18 mouse cellular contexts compared by ENCODE assay signal in the genomic region with DNA sequence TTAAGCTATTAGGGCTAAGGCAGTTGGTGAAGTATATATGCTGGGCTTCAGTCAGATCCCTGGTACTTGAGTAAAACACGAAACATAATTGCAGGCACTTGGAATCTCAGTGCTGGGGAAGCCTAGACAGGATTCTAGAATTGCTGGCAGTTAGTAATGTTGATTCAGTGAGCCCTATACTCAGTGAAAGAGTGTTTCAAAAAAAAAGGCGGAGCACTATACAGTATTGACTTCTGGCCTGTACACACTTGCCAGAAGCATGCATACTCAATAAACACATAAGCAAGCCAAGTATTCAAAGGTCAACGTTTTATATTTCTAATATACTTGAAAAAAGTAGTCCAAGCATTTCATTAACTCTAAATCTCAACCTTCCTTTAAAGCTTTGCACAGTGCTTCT.
"Had no signal": no experiment of that assay in that cellular context is flagged by ENCODE, and none has a peak within 500 bp of the region (broad histone marks: within the 10 kb centered on the region; RNA-seq: fewer than 3 reads in every experiment).

No protein-coding gene starts in this region.

- H3K27me3 ChIP-seq: limb, embryonic 15.5 days; liver, embryonic 13.5 days; liver, embryonic 15.5 days; midbrain, embryonic 12.5 days; neural tube, embryonic 13.5 days; neural tube, embryonic 15.5 days had no signal

- ATAC-seq: midbrain, embryonic 16.5 days had no signal

- H3K4me3 ChIP-seq: limb, embryonic 15.5 days; liver, embryonic 13.5 days; liver, embryonic 15.5 days; midbrain, embryonic 10.5 days; midbrain, embryonic 12.5 days; myocyte; neural tube, embryonic 13.5 days; neural tube, embryonic 15.5 days had no signal

- H3K27ac ChIP-seq: limb, embryonic 15.5 days; liver, embryonic 13.5 days; liver, embryonic 15.5 days; midbrain, embryonic 10.5 days; midbrain, embryonic 12.5 days; neural tube, embryonic 13.5 days; neural tube, embryonic 15.5 days had no signal

- DNase-seq: liver, embryonic 13.5 days; midbrain, embryonic 14.5 days; retina, postnatal 1 day; right cerebral cortex, adult 18-20 months; right cerebral cortex, postnatal 25 days; right cerebral cortex, postnatal 4 days; spleen, adult 18-20 months; thymus, adult 2 months; thymus, postnatal 25 days; thymus, postnatal 4 days had no signal

- H3K4me2 ChIP-seq: limb, embryonic 15.5 days; liver, embryonic 13.5 days; liver, embryonic 15.5 days; midbrain, embryonic 12.5 days; neural tube, embryonic 13.5 days; neural tube, embryonic 15.5 days had no signal

- H3K9ac ChIP-seq: limb, embryonic 15.5 days; liver, embryonic 13.5 days; liver, embryonic 15.5 days; midbrain, embryonic 12.5 days; neural tube, embryonic 13.5 days; neural tube, embryonic 15.5 days had no signal

- H3K9me3 ChIP-seq: limb, embryonic 15.5 days; liver, embryonic 13.5 days; liver, embryonic 15.5 days; midbrain, embryonic 10.5 days; midbrain, embryonic 12.5 days; neural tube, embryonic 13.5 days; neural tube, embryonic 15.5 days had no signal

- H3K4me1 ChIP-seq: limb, embryonic 15.5 days; liver, embryonic 13.5 days; liver, embryonic 15.5 days; midbrain, embryonic 10.5 days; midbrain, embryonic 12.5 days; neural tube, embryonic 13.5 days; neural tube, embryonic 15.5 days had no signal
